Mouse (Mus musculus) liver, adult 2 months (tissue): ENCODE measurements around the gene Tenm2.

Source experiments
- CTCF ChIP-seq: fragments of 200-500 bp; IDR thresholded peaks from 2 replicates; pipeline ENCODE4 v1.5.1; 2011; ENCODE audit warnings: low read depth, low read length, control low read depth
- POLR2A ChIP-seq: fragments of 200-500 bp; IDR thresholded peaks from 2 replicates; pipeline ENCODE4 v1.6.1; 2011; ENCODE audit warnings: low read length, control low read depth; ENCODE audit not compliant: insufficient read depth; ENCODE audit errors: extremely low read depth

- TF ChIP-seq CTCF: no peak
- TF ChIP-seq POLR2A: no peak
Measured at GRCm38 (mm10) chr11:36096219-36096618, 1139.5 kb downstream of the Tenm2 start.
